Mouse (Mus musculus) kidney, embryonic 16.5 days (tissue): ENCODE data around the gene Amn1. TPM values are rescaled to one million over a fixed set of nuclear protein-coding genes. Genes with fewer than 3 reads are reported as not detected.
"Not testable (repeated sequence)": the region's sequence is repeated elsewhere in the genome, so short reads cannot be mapped to it uniquely, and the experiment has no call there.

Experiments
- ATAC-seq: fragments of 200-750 bp; cut with Nextera tagmentation; 2 replicates; pipeline ENCODE4 v1.8.0; 2017; ENCODE audit warnings: moderate TSS enrichment; ENCODE audit not compliant: low FRiP score, low TSS enrichment
- H3K27ac ChIP-seq: fragments of 300-500 bp; sonication (generic); 2 replicates; pipeline ENCODE4 v1.5.1; 2014; ENCODE audit warnings: low read length
- H3K27me3 ChIP-seq: fragments of 300-500 bp; sonication (generic); 2 replicates; pipeline ENCODE4 v1.6.1; 2014; ENCODE audit warnings: low read length, control low read depth, mixed read lengths; ENCODE audit not compliant: insufficient read depth
- H3K36me3 ChIP-seq: fragments of 300-500 bp; sonication (generic); 2 replicates; pipeline ENCODE4 v1.6.1; 2014; ENCODE audit warnings: low read length, control low read depth, mixed read lengths; ENCODE audit not compliant: insufficient read depth
- H3K4me1 ChIP-seq: fragments of 300-500 bp; sonication (generic); 2 replicates; pipeline ENCODE4 v1.6.1; 2014; ENCODE audit warnings: low read length, control low read depth, mixed read lengths; ENCODE audit not compliant: insufficient read depth
- H3K4me2 ChIP-seq: fragments of 300-500 bp; sonication (generic); replicated peaks from 2 replicates; pipeline ENCODE4 v1.6.1; 2014; ENCODE audit warnings: low read depth, low read length
- H3K4me3 ChIP-seq: fragments of 300-500 bp; sonication (generic); 2 replicates; pipeline ENCODE4 v1.5.1; 2014; ENCODE audit warnings: mild to moderate bottlenecking, low read length
- H3K9ac ChIP-seq: fragments of 300-500 bp; sonication (generic); replicated peaks from 2 replicates; pipeline ENCODE4 v1.6.1; 2014; ENCODE audit warnings: low read length
- H3K9me3 ChIP-seq: fragments of 300-500 bp; sonication (generic); 2 replicates; pipeline ENCODE4 v1.6.1; 2016; ENCODE audit warnings: low read length, control low read depth
- WGBS: fragments of 180-500 bp; shearing (Covaris S2); extraction: QIAGEN DNeasy Blood & Tissue Kit; methylation state at CpG from one replicate; pipeline ENCODE4 v1.1.7; 2014; 5-methylcytosine and 5-hydroxymethylcytosine counted together
- polyA plus RNA-seq: library from polyadenylated mRNA; unstranded; fragments of >200 nt; fragmentation: Nextera tagmentation; extraction: Ambion mirVana; gene quantifications from 2 replicates; pipeline ENCODE4 v1.2.1, GENCODE M21; 2015

The Amn1 gene
- polyA plus RNA-seq, 1 experiment from 2014 or later = 27.1 TPM

- no peak overlapping the region for H3K4me2 ChIP-seq
- no peaks in the 10 kb centered on the region; the same call in 1 of the 2 replicates for H3K9me3 ChIP-seq
- H3K9ac ChIP-seq = no peak overlapping the region
- H3K36me3 ChIP-seq = peaks cover 1% of the 10 kb centered on the region; the same call in 1 of the 2 replicates
- ATAC-seq = no peak; the same call in 1 of the 2 replicates
- no peaks in the 10 kb centered on the region for H3K27me3 ChIP-seq
- H3K4me1 ChIP-seq = peaks cover 17% of the 10 kb centered on the region
- WGBS = 93% methylated on average over 16 of the region's 16 CpGs
- no peak overlapping the region for H3K4me3 ChIP-seq
- no peak overlapping the region for H3K27ac ChIP-seq
These were observed 919 bp upstream of the Amn1 start for GRCm38 (mm10) chr6:149189340-149189922.

GRCm38 (mm10) chr6:149188925-149189257 is 379 bp upstream of the Amn1 start:
- Histone ChIP-seq H3K36me3 (peaks cover 6% of the 10 kb centered on the region; the same call in 1 of the 2 replicates), H3K4me1 (peaks cover 17% of the 10 kb centered on the region), H3K27ac (peak overlapping the region; percentile 64), H3K9ac (peak overlapping the region; percentile 98), H3K27me3 (no peaks in the 10 kb centered on the region), H3K4me2 (peak overlapping the region; percentile 62), H3K9me3 (no peaks in the 10 kb centered on the region; the same call in 1 of the 2 replicates), H3K4me3 (peak overlapping the region; percentile 88)
- ATAC-seq = peak; percentile 80; the same call in 1 of the 2 replicates
- WGBS = 32% methylated on average over 8 of the region's 8 CpGs

- H3K4me3 ChIP-seq = peak overlapping the region; percentile 88
- H3K9me3 ChIP-seq = peaks cover 5% of the 10 kb centered on the region; the same call in 1 of the 2 replicates
- no peak overlapping the region for H3K27ac ChIP-seq
- peaks cover 17% of the 10 kb centered on the region for H3K4me1 ChIP-seq
- whole genome bisulfite sequencing = 74% methylated on average over 1 of the region's 1 CpGs
- no peak for ATAC-seq
- H3K36me3 ChIP-seq = peaks cover 19% of the 10 kb centered on the region
- H3K9ac ChIP-seq = peak overlapping the region; percentile 17
- peak overlapping the region; percentile 62 for H3K4me2 ChIP-seq
- no peaks in the 10 kb centered on the region for H3K27me3 ChIP-seq
These were observed 1.1 kb downstream of the Amn1 start for GRCm38 (mm10) chr6:149187371-149187770.

- peaks cover 14% of the 10 kb centered on the region for H3K4me1 ChIP-seq
- H3K36me3 ChIP-seq = peaks cover 43% of the 10 kb centered on the region
- no peak overlapping the region for H3K4me3 ChIP-seq
- ATAC-seq = no peak
- WGBS = 93% methylated on average over 1 of the region's 1 CpGs
- peaks cover 8% of the 10 kb centered on the region; the same call in 1 of the 2 replicates for H3K9me3 ChIP-seq
- H3K27ac ChIP-seq = no peak overlapping the region
- no peaks in the 10 kb centered on the region for H3K27me3 ChIP-seq
- no peak overlapping the region for H3K4me2 ChIP-seq
- no peak overlapping the region for H3K9ac ChIP-seq
These were observed 4.5 kb downstream of the Amn1 start for GRCm38 (mm10) chr6:149184007-149184406.

- Histone ChIP-seq H3K4me1 (no peaks in the 10 kb centered on the region), H3K4me2 (no peak overlapping the region), H3K27me3 (no peaks in the 10 kb centered on the region), H3K9ac (no peak overlapping the region), H3K4me3 (no peak overlapping the region), H3K9me3 (peaks cover 8% of the 10 kb centered on the region; the same call in 1 of the 2 replicates), H3K27ac (no peak overlapping the region), H3K36me3 (peaks cover 76% of the 10 kb centered on the region)
- no peak for ATAC-seq
These were observed 9.4 kb downstream of the Amn1 start for GRCm38 (mm10) chr6:149179064-149179463.

GRCm38 (mm10) chr6:149174932-149175570 is 13.5 kb downstream of the Amn1 start:
- H3K4me2 ChIP-seq = no peak overlapping the region
- H3K4me1 ChIP-seq = no peaks in the 10 kb centered on the region; the same call in 1 of the 2 replicates
- peaks cover 47% of the 10 kb centered on the region for H3K36me3 ChIP-seq
- no peak overlapping the region for H3K27ac ChIP-seq
- ATAC-seq = no peak
- no peak overlapping the region for H3K4me3 ChIP-seq
- H3K9ac ChIP-seq = no peak overlapping the region
- 96% methylated on average over 3 of the region's 3 CpGs for WGBS
- H3K27me3 ChIP-seq = no peaks in the 10 kb centered on the region
- H3K9me3 ChIP-seq = no peaks in the 10 kb centered on the region

- peak overlapping the region; percentile 55; the same call in 1 of the 2 replicates for H3K27ac ChIP-seq
- 21% methylated on average over 4 of the region's 4 CpGs for WGBS
These were observed 14.5 kb downstream of the Amn1 start for GRCm38 (mm10) chr6:149173831-149174625.

GRCm38 (mm10) chr6:149169965-149170364 is 18.5 kb downstream of the Amn1 start:
- H3K27me3 ChIP-seq, H3K9me3 ChIP-seq, H3K27ac ChIP-seq, H3K4me2 ChIP-seq, H3K4me1 ChIP-seq, H3K4me3 ChIP-seq, H3K9ac ChIP-seq, ATAC-seq: not testable (repeated sequence)
- H3K36me3 ChIP-seq = peaks cover 38% of the 10 kb centered on the region
- WGBS = 82% methylated on average over 4 of the region's 4 CpGs

More at GRCm38 (mm10) chr6:149173831-149174625, 14.5 kb downstream of the Amn1 start:
- ATAC-seq = peak; percentile 61
- Histone ChIP-seq H3K4me3 (no peak overlapping the region), H3K27me3 (no peaks in the 10 kb centered on the region), H3K4me1 (no peaks in the 10 kb centered on the region; the same call in 1 of the 2 replicates), H3K9ac (no peak overlapping the region), H3K36me3 (peaks cover 42% of the 10 kb centered on the region), H3K9me3 (no peaks in the 10 kb centered on the region), H3K4me2 (no peak overlapping the region)

- Histone ChIP-seq H3K27ac (no peak overlapping the region), H3K9ac (no peak overlapping the region), H3K27me3 (no peaks in the 10 kb centered on the region), H3K4me3 (no peak overlapping the region), H3K4me1 (no peaks in the 10 kb centered on the region), H3K9me3 (no peaks in the 10 kb centered on the region), H3K4me2 (no peak overlapping the region), H3K36me3 (peaks cover 34% of the 10 kb centered on the region)
- WGBS = 91% methylated on average over 2 of the region's 2 CpGs
- ATAC-seq = no peak
These were observed 20.1 kb downstream of the Amn1 start for GRCm38 (mm10) chr6:149168436-149168835.
